Mouse (Mus musculus) intestine, postnatal 0 days (tissue): ENCODE data around the gene Snapin. TPM values are rescaled to one million over a fixed set of nuclear protein-coding genes. Genes with fewer than 3 reads are reported as not detected.
A peak's percentile ranks its signal among the peaks of the same experiment; 100 is the strongest.

Experiments
- ATAC-seq: fragments of 200-750 bp; cut with Nextera tagmentation; 2 replicates; pipeline ENCODE4 v1.8.0; 2017; ENCODE audit warnings: mild to moderate bottlenecking, moderate TSS enrichment, moderate library complexity
- H3K27ac ChIP-seq: fragments of 300-500 bp; sonication (generic); 2 replicates; pipeline ENCODE4 v1.5.1; 2014; ENCODE audit warnings: mild to moderate bottlenecking, low read depth, low read length, moderate library complexity
- H3K27me3 ChIP-seq: fragments of 300-500 bp; sonication (generic); replicated peaks from 2 replicates; pipeline ENCODE4 v1.6.1; 2014; ENCODE audit warnings: low read length, mixed read lengths; ENCODE audit not compliant: control insufficient read depth, insufficient read depth
- H3K36me3 ChIP-seq: fragments of 300-500 bp; sonication (generic); 2 replicates; pipeline ENCODE4 v1.6.1; 2014; ENCODE audit warnings: mild to moderate bottlenecking, moderate library complexity; ENCODE audit not compliant: control insufficient read depth, insufficient read depth
- H3K4me1 ChIP-seq: fragments of 300-500 bp; sonication (generic); replicated peaks from 2 replicates; pipeline ENCODE4 v1.6.1; 2014; ENCODE audit warnings: antibody characterized with exemption, low read length, mixed read lengths; ENCODE audit not compliant: control insufficient read depth, insufficient read depth
- H3K4me2 ChIP-seq: fragments of 300-500 bp; sonication (generic); replicated peaks from 2 replicates; pipeline ENCODE4 v1.6.1; 2014; ENCODE audit warnings: low read depth, mild to moderate bottlenecking, moderate library complexity
- H3K4me3 ChIP-seq: fragments of 300-500 bp; sonication (generic); 2 replicates; pipeline ENCODE4 v1.5.1; 2014; ENCODE audit warnings: low read depth, low read length
- H3K9ac ChIP-seq: fragments of 300-500 bp; sonication (generic); 2 replicates; pipeline ENCODE4 v1.6.1; 2014; ENCODE audit warnings: mild to moderate bottlenecking, low read depth, low read length
- H3K9me3 ChIP-seq: fragments of 300-500 bp; sonication (generic); 2 replicates; pipeline ENCODE4 v1.6.1; 2016; ENCODE audit warnings: mixed run types; ENCODE audit not compliant: control insufficient read depth
- CTCF ChIP-seq: sonication (generic); IDR thresholded peaks from 2 replicates; pipeline ENCODE4 v1.5.1; 2016; ENCODE audit warnings: low read depth, mild to moderate bottlenecking, control low read depth, antibody characterized with exemption, moderate library complexity
- WGBS: fragments of 180-500 bp; shearing (Covaris S2); extraction: QIAGEN DNeasy Blood & Tissue Kit; methylation state at CpG from one replicate; pipeline ENCODE4 v1.1.7; 2014; 5-methylcytosine and 5-hydroxymethylcytosine counted together
- polyA plus RNA-seq: library from polyadenylated mRNA; unstranded; fragments of >200 nt; fragmentation: Nextera tagmentation; extraction: Ambion mirVana; gene quantifications from 2 replicates; pipeline ENCODE4 v1.2.1, GENCODE M21; 2015

Gene Snapin
- polyA plus RNA-seq, 1 experiment from 2014 or later = 53.1 TPM

GRCm38 (mm10) chr3:90475151-90475830 is 15.5 kb downstream of the Snapin start:
- WGBS = 35% methylated on average over 15 of the region's 16 CpGs
- Histone ChIP-seq H3K9me3 (no peaks in the 10 kb centered on the region), H3K36me3 (peaks cover 7% of the 10 kb centered on the region), H3K27ac (no peak overlapping the region), H3K4me2 (peak overlapping the region; percentile 44; the same call in 1 of the 2 replicates), H3K4me3 (peak overlapping the region; percentile 85), H3K9ac (no peak overlapping the region), H3K27me3 (no peaks in the 10 kb centered on the region), H3K4me1 (no peaks in the 10 kb centered on the region)
- ATAC-seq = peak; percentile 21
- TF ChIP-seq CTCF = no peak

GRCm38 (mm10) chr3:90472213-90472612 is 18.6 kb downstream of the Snapin start:
- TF ChIP-seq CTCF = peak; percentile 75
- no peak overlapping the region for H3K27ac ChIP-seq
- H3K27me3 ChIP-seq = no peaks in the 10 kb centered on the region
- 18% methylated on average over 3 of the region's 3 CpGs for WGBS
- ATAC-seq = no peak
- H3K4me1 ChIP-seq = no peaks in the 10 kb centered on the region
- H3K9ac ChIP-seq = no peak overlapping the region
- no peaks in the 10 kb centered on the region for H3K36me3 ChIP-seq
- no peaks in the 10 kb centered on the region for H3K9me3 ChIP-seq
- no peak overlapping the region for H3K4me3 ChIP-seq
- no peak overlapping the region for H3K4me2 ChIP-seq

GRCm38 (mm10) chr3:90467618-90468300 is 23.1 kb downstream of the Snapin start:
- H3K27ac ChIP-seq = no peak overlapping the region
- 92% methylated on average over 10 of the region's 10 CpGs for WGBS
- no peak for TF ChIP-seq CTCF
- peaks cover 26% of the 10 kb centered on the region for H3K27me3 ChIP-seq
- H3K4me2 ChIP-seq = no peak overlapping the region
- H3K4me3 ChIP-seq = no peak overlapping the region
- no peak for ATAC-seq
- H3K36me3 ChIP-seq = no peaks in the 10 kb centered on the region
- no peaks in the 10 kb centered on the region for H3K9me3 ChIP-seq
- H3K4me1 ChIP-seq = peaks cover 5% of the 10 kb centered on the region; the same call in 1 of the 2 replicates
- no peak overlapping the region for H3K9ac ChIP-seq

- Histone ChIP-seq H3K27me3 (peaks cover 28% of the 10 kb centered on the region), H3K4me1 (peaks cover 5% of the 10 kb centered on the region; the same call in 1 of the 2 replicates), H3K27ac (no peak overlapping the region), H3K9me3 (no peaks in the 10 kb centered on the region), H3K4me2 (peak overlapping the region; percentile 96), H3K4me3 (peak overlapping the region; percentile 57), H3K9ac (0 out of 2 replicates have a peak overlapping the region, but pooled peaks have one; percentile 47), H3K36me3 (no peaks in the 10 kb centered on the region)
- peak; percentile 95 for TF ChIP-seq CTCF
- WGBS = under 1% methylated on average over 15 of the region's 15 CpGs
- peak; percentile 43; the same call in 1 of the 2 replicates for ATAC-seq
These were observed 24.5 kb downstream of the Snapin start for GRCm38 (mm10) chr3:90466311-90466766.

GRCm38 (mm10) chr3:90465686-90466310 is 25.0 kb downstream of the Snapin start, which contains the start of gene Npr1:
TSS of gene Npr1 (minus strand) at chr3:90465866.
- ATAC-seq = peak; percentile 23; the same call in 1 of the 2 replicates
- no peaks in the 10 kb centered on the region for H3K36me3 ChIP-seq
- peaks cover 28% of the 10 kb centered on the region for H3K27me3 ChIP-seq
- TF ChIP-seq CTCF = no peak
- H3K4me2 ChIP-seq = peak within 1 kb of the TSS; percentile 96
- peak within 1 kb of the TSS; percentile 47 for H3K9ac ChIP-seq
- H3K4me1 ChIP-seq = peaks cover 5% of the 10 kb centered on the region; the same call in 1 of the 2 replicates
- peak within 1 kb of the TSS; percentile 57 for H3K4me3 ChIP-seq
- H3K9me3 ChIP-seq = no peaks in the 10 kb centered on the region
- under 1% methylated on average over 32 of the region's 49 CpGs for WGBS
- no peak within 1 kb of the TSS; the same call in 1 of the 2 replicates for H3K27ac ChIP-seq
